Mouse (Mus musculus): ENCODE data around the gene Pou2f2.

GRCm38 (mm10) chr7:25105411-25106160, 73.9 kb downstream of the Pou2f2 start:
- TF ChIP-seq FLI1 (IDR thresholded peaks at IDR 0.05; ENCODE audit: low read length) (no peak), GATA1 (IDR thresholded peaks at IDR 0.05; ENCODE audit: borderline replicate concordance, low read length) (no peak)
